Mouse (Mus musculus): ENCODE measurements at regions not wholly inside any gene's neighbourhood (a gene's known extent, or its start where the extent isn't known, plus 50 kb on each side); places are given as distances from the start of the nearest gene placed in this dataset.

DNA sequence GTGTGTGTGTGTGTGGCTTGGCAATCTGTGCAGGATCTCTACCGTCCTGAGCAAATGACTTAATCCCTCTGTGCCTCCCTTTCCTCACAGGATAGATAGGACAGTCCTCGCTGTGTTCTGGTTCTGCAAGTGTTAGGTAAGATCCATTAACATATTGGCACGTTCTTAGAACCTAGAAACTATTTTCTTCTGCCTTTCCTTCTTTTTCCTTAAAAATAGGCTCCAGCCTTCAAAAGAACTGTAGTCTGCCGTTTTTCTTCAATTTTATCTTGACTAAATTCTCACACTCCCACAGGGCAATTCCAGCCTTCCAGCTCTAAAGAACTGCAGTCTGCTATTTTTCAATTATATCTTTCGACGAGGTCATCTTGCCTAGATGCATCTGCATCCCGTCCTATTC is 227.6 kb upstream of the Clint1 start:
- 75% methylated on average over 7 of the region's 7 CpGs for WGBS

DNA sequence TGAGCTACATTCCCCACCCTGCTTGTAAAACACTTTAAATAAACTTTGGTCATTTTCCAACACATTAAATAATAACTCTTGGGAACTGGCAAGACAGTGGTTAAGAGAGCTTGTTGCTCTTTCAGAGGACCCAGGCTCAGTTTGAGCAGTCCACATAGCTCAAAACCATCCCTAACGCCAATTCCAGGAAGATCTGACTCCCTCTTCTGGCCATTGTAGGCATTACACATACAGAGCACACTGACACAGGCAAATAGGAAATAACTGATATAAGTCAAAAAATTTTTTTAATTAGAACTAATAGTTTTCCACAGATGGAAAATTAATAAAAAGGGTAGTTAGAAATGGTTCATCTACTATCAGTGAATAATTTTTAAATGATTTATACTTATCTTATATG is 222.6 kb upstream of the Clint1 start:
- no peaks in the 10 kb centered on the region for H3K4me1 ChIP-seq (ENCODE audit: control insufficient read depth, insufficient read depth, low read length)
- no peak overlapping the region for H3K4me3 ChIP-seq (ENCODE audit: insufficient read depth, low read depth, low read length)
- no peaks in the 10 kb centered on the region for H3K36me3 ChIP-seq (ENCODE audit: control insufficient read depth, insufficient read depth, low read length)
- peak; percentile 5 for DNase-seq (ENCODE audit: extremely low read depth, low read depth, low spot score)
- H3K27me3 ChIP-seq (ENCODE audit: control insufficient read depth, insufficient read depth, low read length) = no peaks in the 10 kb centered on the region
- no peak overlapping the region for H3K27ac ChIP-seq (replicated peaks; ENCODE audit: insufficient read depth, low read depth, low read length)
- H3K9ac ChIP-seq (ENCODE audit: low read depth, low read length) = no peak overlapping the region
- 66% methylated on average over 1 of the region's 1 CpGs for WGBS
- H3K79me2 ChIP-seq (ENCODE audit: control insufficient read depth, insufficient read depth, low read length) = no peaks in the 10 kb centered on the region
- TF ChIP-seq POLR2A (IDR thresholded peaks at IDR 0.05; ENCODE audit: extremely low read depth, insufficient read depth, low read length) (no peak), CTCF (IDR thresholded peaks at IDR 0.05; ENCODE audit: low read depth, low read length) (peak; percentile 22; the same call in 1 of the 2 replicates)

More for the DNA sequence above, 227.6 kb upstream of the Clint1 start:
- Histone ChIP-seq H3K4me3 (ENCODE audit: insufficient read depth, low read depth, low read length) (no peak overlapping the region), H3K79me2 (ENCODE audit: control insufficient read depth, insufficient read depth, low read length) (no peaks in the 10 kb centered on the region), H3K27ac (replicated peaks; ENCODE audit: insufficient read depth, low read depth, low read length) (no peak overlapping the region), H3K27me3 (ENCODE audit: control insufficient read depth, insufficient read depth, low read length) (no peaks in the 10 kb centered on the region), H3K36me3 (ENCODE audit: control insufficient read depth, insufficient read depth, low read length) (no peaks in the 10 kb centered on the region), H3K9ac (ENCODE audit: low read depth, low read length) (no peak overlapping the region), H3K4me1 (ENCODE audit: control insufficient read depth, insufficient read depth, low read length) (no peaks in the 10 kb centered on the region)
- no peak for DNase-seq (ENCODE audit: extremely low read depth, low read depth, low spot score)
- TF ChIP-seq POLR2A (IDR thresholded peaks at IDR 0.05; ENCODE audit: extremely low read depth, insufficient read depth, low read length) (no peak), CTCF (IDR thresholded peaks at IDR 0.05; ENCODE audit: low read depth, low read length) (no peak)

DNA sequence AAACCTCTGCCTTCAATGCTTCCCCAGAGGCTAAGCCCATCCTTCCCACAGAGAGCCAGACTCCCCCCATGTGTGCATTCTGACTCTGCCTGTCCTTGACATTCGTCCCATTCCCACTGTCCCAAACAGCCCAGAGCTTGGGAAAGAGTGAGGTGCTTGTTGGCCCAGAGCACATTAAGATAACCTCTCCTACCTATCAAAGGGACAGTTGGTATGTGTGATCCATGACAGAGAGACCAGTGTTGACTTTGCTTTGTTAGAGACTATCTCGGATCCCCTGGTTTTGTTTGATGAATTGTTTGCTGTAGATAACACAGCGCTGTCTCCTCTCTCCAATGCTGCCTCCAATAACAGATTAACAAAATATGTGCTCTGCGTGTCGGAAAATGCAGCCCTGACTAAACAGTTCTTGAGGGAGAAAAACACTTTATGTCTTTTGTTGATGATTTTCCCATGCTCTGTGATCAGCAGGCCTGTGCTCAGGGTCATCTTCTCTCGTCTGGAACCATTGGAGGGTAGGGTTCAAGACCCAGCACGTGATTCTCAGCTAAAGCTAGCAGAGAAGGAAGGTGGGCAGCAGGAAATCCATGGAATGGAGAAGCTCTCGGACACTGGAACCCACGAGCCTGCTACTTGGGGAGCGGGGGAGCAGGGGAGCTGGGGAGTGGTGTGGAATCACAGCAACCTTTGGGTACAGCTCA is 217.2 kb upstream of the Clint1 start:
- 36% methylated on average over 10 of the region's 10 CpGs for WGBS
- H3K9ac ChIP-seq (ENCODE audit: low read depth, low read length) = no peak overlapping the region
- no peak overlapping the region for H3K4me3 ChIP-seq (ENCODE audit: insufficient read depth, low read depth, low read length)
- TF ChIP-seq POLR2A (IDR thresholded peaks at IDR 0.05; ENCODE audit: extremely low read depth, insufficient read depth, low read length) (no peak), CTCF (IDR thresholded peaks at IDR 0.05; ENCODE audit: low read depth, low read length) (no peak)
- no peak for DNase-seq (ENCODE audit: extremely low read depth, low read depth, low spot score)
- no peaks in the 10 kb centered on the region for H3K36me3 ChIP-seq (ENCODE audit: control insufficient read depth, insufficient read depth, low read length)
- no peaks in the 10 kb centered on the region; the same call in 1 of the 2 replicates for H3K27me3 ChIP-seq (ENCODE audit: control insufficient read depth, insufficient read depth, low read length)
- H3K27ac ChIP-seq (replicated peaks; ENCODE audit: insufficient read depth, low read depth, low read length) = no peak overlapping the region
- H3K4me1 ChIP-seq (ENCODE audit: control insufficient read depth, insufficient read depth, low read length) = no peaks in the 10 kb centered on the region
- no peaks in the 10 kb centered on the region for H3K79me2 ChIP-seq (ENCODE audit: control insufficient read depth, insufficient read depth, low read length)

DNA sequence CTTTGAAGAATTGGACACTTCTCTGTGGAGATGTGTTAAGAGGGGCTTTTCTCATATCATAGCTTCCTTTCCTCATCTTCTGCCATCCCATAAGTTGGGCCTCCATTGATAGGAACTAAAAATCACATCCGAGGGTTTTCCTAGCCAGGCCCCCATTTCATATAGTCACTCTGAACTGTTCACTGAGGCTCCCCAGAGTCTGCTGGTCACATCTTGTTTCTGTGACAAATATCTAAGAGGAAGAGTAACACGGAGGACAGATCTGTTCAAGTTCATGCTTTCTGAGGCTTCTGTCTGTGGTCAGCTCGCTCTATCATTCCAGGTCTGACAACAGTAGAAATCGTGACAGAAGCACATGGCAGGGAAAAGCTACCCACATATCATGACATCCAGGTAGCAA is 216.0 kb upstream of the Clint1 start:
- no peaks in the 10 kb centered on the region; the same call in 1 of the 2 replicates for H3K27me3 ChIP-seq (ENCODE audit: control insufficient read depth, insufficient read depth, low read length)
- H3K4me1 ChIP-seq (ENCODE audit: control insufficient read depth, insufficient read depth, low read length) = no peaks in the 10 kb centered on the region
- no peaks in the 10 kb centered on the region for H3K36me3 ChIP-seq (ENCODE audit: control insufficient read depth, insufficient read depth, low read length)
- H3K27ac ChIP-seq (replicated peaks; ENCODE audit: insufficient read depth, low read depth, low read length) = no peak overlapping the region
- WGBS = 86% methylated on average over 4 of the region's 4 CpGs
- TF ChIP-seq CTCF (IDR thresholded peaks at IDR 0.05; ENCODE audit: low read depth, low read length) (no peak), POLR2A (IDR thresholded peaks at IDR 0.05; ENCODE audit: extremely low read depth, insufficient read depth, low read length) (no peak)
- no peaks in the 10 kb centered on the region for H3K79me2 ChIP-seq (ENCODE audit: control insufficient read depth, insufficient read depth, low read length)
- DNase-seq (ENCODE audit: extremely low read depth, low read depth, low spot score) = no peak
- H3K4me3 ChIP-seq (ENCODE audit: insufficient read depth, low read depth, low read length) = no peak overlapping the region
- H3K9ac ChIP-seq (ENCODE audit: low read depth, low read length) = no peak overlapping the region

GRCm38 (mm10) chr11:45639236-45639635 is 212.6 kb upstream of the Clint1 start:
- Histone ChIP-seq H3K79me2 (ENCODE audit: control insufficient read depth, insufficient read depth, low read length) (no peaks in the 10 kb centered on the region), H3K4me3 (ENCODE audit: insufficient read depth, low read depth, low read length) (no peak overlapping the region), H3K9ac (ENCODE audit: low read depth, low read length) (no peak overlapping the region), H3K27ac (replicated peaks; ENCODE audit: insufficient read depth, low read depth, low read length) (no peak overlapping the region), H3K4me1 (ENCODE audit: control insufficient read depth, insufficient read depth, low read length) (no peaks in the 10 kb centered on the region), H3K36me3 (ENCODE audit: control insufficient read depth, insufficient read depth, low read length) (no peaks in the 10 kb centered on the region), H3K27me3 (ENCODE audit: control insufficient read depth, insufficient read depth, low read length) (no peaks in the 10 kb centered on the region; the same call in 1 of the 2 replicates)
- no peak for DNase-seq (ENCODE audit: extremely low read depth, low read depth, low spot score)
- WGBS = 60% methylated on average over 6 of the region's 6 CpGs
- TF ChIP-seq POLR2A (IDR thresholded peaks at IDR 0.05; ENCODE audit: extremely low read depth, insufficient read depth, low read length) = no peak
- TF ChIP-seq CTCF (IDR thresholded peaks at IDR 0.05; ENCODE audit: low read depth, low read length) = no peak

- WGBS = 83% methylated on average over 9 of the region's 9 CpGs
- Histone ChIP-seq H3K36me3 (ENCODE audit: control insufficient read depth, insufficient read depth, low read length) (no peaks in the 10 kb centered on the region), H3K27me3 (ENCODE audit: control insufficient read depth, insufficient read depth, low read length) (no peaks in the 10 kb centered on the region; the same call in 1 of the 2 replicates), H3K4me3 (ENCODE audit: insufficient read depth, low read depth, low read length) (no peak overlapping the region), H3K9ac (ENCODE audit: low read depth, low read length) (no peak overlapping the region), H3K4me1 (ENCODE audit: control insufficient read depth, insufficient read depth, low read length) (no peaks in the 10 kb centered on the region), H3K79me2 (ENCODE audit: control insufficient read depth, insufficient read depth, low read length) (no peaks in the 10 kb centered on the region), H3K27ac (replicated peaks; ENCODE audit: insufficient read depth, low read depth, low read length) (no peak overlapping the region)
- no peak for DNase-seq (ENCODE audit: extremely low read depth, low read depth, low spot score)
- no peak for TF ChIP-seq POLR2A (IDR thresholded peaks at IDR 0.05; ENCODE audit: extremely low read depth, insufficient read depth, low read length)
- TF ChIP-seq CTCF (IDR thresholded peaks at IDR 0.05; ENCODE audit: low read depth, low read length) = no peak
Measured at GRCm38 (mm10) chr11:45642142-45642756, 209.6 kb upstream of the Clint1 start.
